Mouse (Mus musculus) left cerebral cortex, postnatal 10 days (tissue): ENCODE results near the gene Gpr153. TPM values are rescaled to one million over a fixed set of nuclear protein-coding genes. Genes with fewer than 3 reads are reported as not detected.
A peak's percentile ranks its signal among the peaks of the same experiment; 100 is the strongest.

ENCODE experiments used
- DNase-seq, 2 experiments: peaks; one replicate each; pipeline ENCODE4 v3.0.0; 2021 to 2022; ENCODE audit warnings: low spot score in 2 of 2, mixed read lengths in 1 of 2; ENCODE audit errors: extremely low spot score in 1 of 2
- intact Hi-C: fragments of 180-260 bp; cut with DNase I; formaldehyde crosslinking; loops from one replicate; pipeline ENCODE4 v1.15.1; 2025
- total RNA-seq, 2 experiments: library from RNA; stranded (reverse); gene quantifications; 2 replicates each; pipeline ENCODE4 v1.2.3; 2021

Gene Gpr153
- total RNA-seq, 2 experiments from 2014 or later, result 32.9 to 35.7 TPM

- peak; percentile 73 to 91 for DNase-seq
- intact Hi-C loops, result loop anchor here (1.0 kb wide), 1 partner anchor 69 kb away; no protein-coding TSS in a partner anchor
Observed at GRCm38 (mm10) chr4:152283186-152283950, 9.3 kb downstream of the Gpr153 start.

- intact Hi-C loops, result loop anchor here (5.0 kb wide), 1 partner anchor 113 kb away; no protein-coding TSS in a partner anchor
- peak; percentile 60 to 62 for DNase-seq
Observed at GRCm38 (mm10) chr4:152285505-152285904, 11.5 kb downstream of the Gpr153 start.

- DNase-seq, result no peak
- intact Hi-C loops, result loop anchor here (5.0 kb wide), 1 partner anchor 114 kb away; no protein-coding TSS in a partner anchor
Observed at GRCm38 (mm10) chr4:152286183-152286582, 12.2 kb downstream of the Gpr153 start.

DNA sequence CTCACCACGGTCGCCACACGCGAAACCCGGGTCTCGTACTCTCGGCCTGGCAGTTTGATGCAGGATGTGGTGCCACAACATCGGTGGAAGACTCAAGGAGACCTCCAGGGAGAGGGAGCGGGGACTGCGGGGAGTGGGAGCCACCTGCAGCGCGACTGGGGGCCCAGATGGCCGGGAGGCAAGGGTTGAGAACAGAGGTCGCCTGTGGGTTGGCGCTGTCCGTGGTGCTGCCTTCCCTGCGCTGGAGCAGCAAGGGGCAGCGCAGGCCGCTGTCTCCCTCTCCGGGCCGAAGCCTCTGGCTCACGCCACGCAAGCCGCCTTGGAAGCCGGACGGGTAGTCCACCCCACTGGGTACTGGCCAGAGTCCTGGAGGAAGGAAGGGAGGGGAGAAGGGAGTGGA lies 12.9 kb downstream of the Gpr153 start:
- intact Hi-C loops, result loop anchor here (5.0 kb wide), 1 partner anchor 115 kb away; no protein-coding TSS in a partner anchor
- DNase-seq, result peak in 1 of 2 experiments; percentile 74

GRCm38 (mm10) chr4:152287317-152288120 lies 13.5 kb downstream of the Gpr153 start:
- intact Hi-C loops, result loop anchor here (5.0 kb wide), 1 partner anchor 115 kb away; no protein-coding TSS in a partner anchor
- no peak for DNase-seq

GRCm38 (mm10) chr4:152288398-152288945 lies 14.4 kb downstream of the Gpr153 start:
- intact Hi-C loops, result loop anchor here (5.0 kb wide), 1 partner anchor 116 kb away; no protein-coding TSS in a partner anchor
- DNase-seq, result no peak

DNA sequence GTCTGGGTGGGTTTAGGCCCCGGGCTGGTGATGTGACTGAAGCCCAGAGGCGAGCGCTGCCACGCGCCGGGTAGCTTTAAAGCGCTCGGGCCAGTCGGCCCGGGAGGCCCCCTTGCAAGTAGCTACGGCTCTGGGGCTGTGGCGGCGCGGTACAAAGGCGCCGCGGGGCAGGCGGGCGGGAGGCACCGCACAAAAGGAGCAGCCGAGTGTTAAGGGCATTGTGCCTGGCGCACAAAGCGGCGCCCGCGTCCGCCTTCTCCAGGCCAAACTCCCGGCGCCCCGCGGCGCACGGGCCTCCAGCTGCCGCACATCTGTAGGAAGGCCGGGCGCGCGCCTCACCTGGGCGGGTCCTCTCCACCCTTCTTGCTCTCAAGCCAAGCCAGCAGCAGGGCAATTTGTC lies 16.4 kb downstream of the Gpr153 start:
- intact Hi-C loops, result no loop called here
- DNase-seq, result no peak

GRCm38 (mm10) chr4:152290991-152291390 lies 17.0 kb downstream of the Gpr153 start:
- intact Hi-C loops, result no loop called here
- DNase-seq, result no peak

GRCm38 (mm10) chr4:152291562-152291961 lies 17.5 kb downstream of the Gpr153 start, which contains the start of gene Hes3:
Gene Hes3 (minus strand): TSS chr4:152291662.
- intact Hi-C loops, result no loop called here
- DNase-seq, result no peak

DNA sequence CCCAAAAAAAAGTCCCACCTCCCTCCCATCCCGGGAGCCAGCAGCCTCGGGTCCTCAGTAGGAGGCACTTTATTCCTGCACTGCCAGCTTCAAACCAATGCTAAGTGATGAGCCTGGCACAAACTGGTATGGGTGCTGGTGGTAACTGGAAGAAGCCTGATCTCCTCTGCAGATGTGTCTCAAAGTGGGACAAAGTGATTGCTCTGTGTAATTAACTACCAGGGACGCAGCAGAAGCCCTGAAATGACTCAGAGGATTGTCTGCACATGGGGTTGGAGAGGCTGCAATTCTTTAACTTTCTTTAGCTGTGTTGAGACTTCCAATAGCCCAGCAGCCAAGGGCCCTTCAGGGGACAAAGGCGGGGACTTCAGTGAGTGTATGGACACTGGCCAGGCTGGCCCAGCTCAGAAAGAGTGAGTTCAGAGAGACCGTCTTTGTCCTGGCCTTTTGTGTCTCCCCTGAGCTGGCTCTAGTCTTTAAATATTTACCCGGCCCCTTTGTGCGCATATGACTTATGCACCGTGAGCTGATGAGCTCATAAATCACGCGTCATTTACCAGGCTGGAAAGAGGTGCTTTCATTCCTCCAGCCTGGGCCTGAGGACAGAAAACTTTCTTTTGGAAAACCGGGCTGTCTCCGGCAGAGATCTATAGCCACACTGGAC lies 18.2 kb downstream of the Gpr153 start:
- DNase-seq, result no peak
- intact Hi-C loops, result no loop called here

- no peak for DNase-seq
- intact Hi-C loops, result no loop called here
Observed at GRCm38 (mm10) chr4:152294188-152294929, 20.3 kb downstream of the Gpr153 start.

- DNase-seq, result no peak
- intact Hi-C loops, result no loop called here
Observed at GRCm38 (mm10) chr4:152295916-152296315, 21.9 kb downstream of the Gpr153 start.

DNA sequence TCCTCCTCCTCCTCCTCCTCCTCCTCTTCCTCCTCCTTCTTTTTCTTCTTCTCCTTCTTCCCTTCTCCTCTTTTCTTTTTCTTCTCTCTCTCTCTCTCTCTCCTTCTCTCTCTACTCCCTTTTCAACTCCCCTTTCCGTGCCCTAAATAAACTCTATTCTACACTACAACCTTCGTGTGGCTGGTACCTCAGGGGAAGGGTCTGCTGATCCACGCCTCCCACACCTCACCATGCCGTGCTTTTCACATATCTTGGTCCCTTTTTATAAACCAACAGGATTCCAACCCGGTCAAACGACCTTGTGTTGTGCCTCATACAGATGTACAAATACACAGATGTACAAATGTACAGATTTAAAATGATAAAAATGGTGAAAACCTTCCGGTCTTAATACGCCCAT lies 22.3 kb downstream of the Gpr153 start:
- intact Hi-C loops, result no loop called here
- DNase-seq, result no peak

DNA sequence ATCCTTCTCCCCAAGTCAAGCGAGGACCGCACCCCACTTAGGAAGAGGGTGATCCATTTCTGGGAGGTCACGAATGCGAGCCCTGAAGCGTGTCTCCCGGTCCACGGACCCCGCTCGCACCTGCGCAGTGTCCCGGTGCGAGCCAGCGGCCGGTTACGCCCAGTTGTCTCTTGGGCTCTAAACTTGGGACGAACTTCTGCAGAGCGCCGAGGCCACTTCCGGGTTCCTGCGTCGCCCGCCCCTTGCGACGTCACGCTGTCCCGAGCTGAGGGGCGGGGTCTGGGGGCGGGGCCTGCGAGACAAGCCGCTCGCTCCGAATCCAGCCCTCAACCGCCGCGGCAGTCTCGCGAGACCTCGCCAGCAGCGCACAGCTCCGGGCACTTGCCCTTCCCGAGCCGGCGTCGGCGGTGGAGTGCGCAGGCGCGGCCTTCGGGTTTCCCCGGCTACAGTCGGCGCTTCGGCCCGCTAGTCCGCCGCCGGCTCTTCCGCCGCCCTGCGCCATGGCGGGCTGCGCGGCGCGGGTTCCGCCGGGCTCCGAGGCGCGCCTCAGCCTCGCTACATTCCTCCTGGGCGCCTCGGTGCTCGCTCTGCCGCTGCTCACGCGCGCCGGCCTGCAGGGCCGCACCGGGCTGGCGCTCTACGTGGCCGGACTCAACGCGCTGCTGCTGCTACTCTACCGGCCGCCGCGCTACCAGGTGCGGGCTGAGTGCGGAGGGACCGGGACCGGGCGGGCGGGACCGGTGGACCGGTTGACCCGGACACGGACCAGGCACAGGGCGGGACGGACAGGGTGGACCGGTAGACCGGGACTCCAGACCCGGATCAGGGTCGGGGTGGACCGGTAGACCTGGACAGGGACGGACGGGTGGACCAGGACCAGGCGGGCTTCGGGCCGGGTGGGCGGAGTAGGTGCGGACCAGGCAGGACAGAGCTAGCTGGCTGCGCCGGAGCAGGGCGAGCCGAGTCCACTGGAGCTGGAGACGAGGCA lies 23.1 kb downstream of the Gpr153 start, which contains the start of gene Icmt:
Gene Icmt, plus strand, starts transcription at position 354 of the 988 bp plus-strand sequence.
- intact Hi-C loops, result no loop called here

GRCm38 (mm10) chr4:152298836-152299235 lies 24.8 kb downstream of the Gpr153 start:
- intact Hi-C loops, result no loop called here
- no peak for DNase-seq

More for the DNA sequence above, 23.1 kb downstream of the Gpr153 start, which contains the start of gene Icmt:
- DNase-seq, result peak; percentile 98 to 100

- DNase-seq, result no peak
- intact Hi-C loops, result no loop called here
Observed at GRCm38 (mm10) chr4:152300375-152300774, 26.3 kb downstream of the Gpr153 start.

DNA sequence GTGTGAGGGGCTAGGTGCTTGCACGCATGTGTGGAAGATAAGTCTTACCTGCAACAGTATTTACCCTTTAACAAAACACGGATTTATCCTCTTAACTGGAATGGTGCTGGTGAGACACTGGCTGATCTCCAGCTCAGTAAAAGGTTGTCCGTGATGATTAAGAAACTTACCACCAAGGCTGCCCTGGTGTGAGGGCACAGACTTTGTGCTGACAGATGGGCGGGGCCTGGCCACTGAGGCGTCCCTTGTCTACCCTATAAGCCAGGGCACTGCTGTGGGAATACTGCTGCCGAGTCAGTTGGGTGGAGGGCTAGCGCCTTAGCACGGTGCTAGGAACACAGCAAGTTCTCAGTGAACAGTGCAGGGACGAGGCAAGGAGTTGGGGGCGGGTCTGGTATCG lies 28.0 kb downstream of the Gpr153 start:
- no peak for DNase-seq
- intact Hi-C loops, result no loop called here
